Mouse (Mus musculus) hindbrain, embryonic 10.5 days (tissue): ENCODE data around the gene Mapk8. TPM values are rescaled to one million over a fixed set of nuclear protein-coding genes. Genes with fewer than 3 reads are reported as not detected.
A peak's percentile ranks its signal among the peaks of the same experiment; 100 is the strongest.

ENCODE experiments used
- DNase-seq: peaks from one replicate; pipeline ENCODE4 v3.0.0-alpha.2; 2017; ENCODE audit warnings: low spot score
- H3K27ac ChIP-seq: fragments of 300-500 bp; sonication (generic); 2 replicates; pipeline ENCODE4 v1.5.1; 2016; ENCODE audit warnings: mild to moderate bottlenecking, moderate library complexity
- H3K27me3 ChIP-seq: fragments of 300-500 bp; sonication (generic); 2 replicates; pipeline ENCODE4 v1.6.1; 2016; ENCODE audit warnings: mild to moderate bottlenecking; ENCODE audit not compliant: poor library complexity, insufficient read depth, severe bottlenecking
- H3K36me3 ChIP-seq: fragments of 300-500 bp; sonication (generic); 2 replicates; pipeline ENCODE4 v1.6.1; 2016; ENCODE audit warnings: mild to moderate bottlenecking, moderate library complexity
- H3K4me1 ChIP-seq: fragments of 300-500 bp; sonication (generic); replicated peaks from 2 replicates; pipeline ENCODE4 v1.6.1; 2016; ENCODE audit warnings: mild to moderate bottlenecking
- H3K4me3 ChIP-seq: fragments of 300-500 bp; sonication (generic); 2 replicates; pipeline ENCODE4 v1.5.1; 2016; ENCODE audit warnings: mild to moderate bottlenecking, moderate library complexity
- H3K9me3 ChIP-seq: fragments of 300-500 bp; sonication (generic); 2 replicates; pipeline ENCODE4 v1.6.1; 2016; ENCODE audit warnings: mild to moderate bottlenecking, moderate library complexity
- WGBS: fragments of 180-500 bp; shearing (Covaris S2); methylation state at CpG from one replicate; pipeline ENCODE4 v1.1.7; 2016; 5-methylcytosine and 5-hydroxymethylcytosine counted together
- polyA plus RNA-seq: library from polyadenylated mRNA; unstranded; fragments of >200 nt; fragmentation: Nextera tagmentation; extraction: Ambion mirVana; gene quantifications from 2 replicates; pipeline ENCODE4 v1.2.1, GENCODE M21; 2016

Mapk8 gene
- polyA plus RNA-seq, 1 experiment from 2014 or later, result 19.5 TPM

- no peak overlapping the region for H3K27ac ChIP-seq
- H3K27me3 ChIP-seq, result peaks cover 16% of the 10 kb centered on the region
- no peaks in the 10 kb centered on the region for H3K36me3 ChIP-seq
- no peaks in the 10 kb centered on the region for H3K9me3 ChIP-seq
- no peak overlapping the region for H3K4me3 ChIP-seq
- WGBS, result 79% methylated on average over 12 of the region's 12 CpGs
- DNase-seq, result no peak
- H3K4me1 ChIP-seq, result peaks cover 32% of the 10 kb centered on the region
These were observed 89.2 kb downstream of the Mapk8 start for GRCm38 (mm10) chr14:33357600-33358368.

GRCm38 (mm10) chr14:33355276-33355675 lies 91.7 kb downstream of the Mapk8 start:
- DNase-seq, result no peak
- 83% methylated on average over 5 of the region's 5 CpGs for WGBS

GRCm38 (mm10) chr14:33352890-33353289 lies 94.1 kb downstream of the Mapk8 start:
- 83% methylated on average over 6 of the region's 6 CpGs for WGBS
- Histone ChIP-seq H3K4me3 (no peak overlapping the region), H3K27me3 (peaks cover 53% of the 10 kb centered on the region), H3K9me3 (no peaks in the 10 kb centered on the region), H3K36me3 (no peaks in the 10 kb centered on the region), H3K4me1 (peaks cover 15% of the 10 kb centered on the region), H3K27ac (no peak overlapping the region)
- DNase-seq, result no peak

More at GRCm38 (mm10) chr14:33355276-33355675, 91.7 kb downstream of the Mapk8 start:
- Histone ChIP-seq H3K4me3 (no peak overlapping the region), H3K9me3 (no peaks in the 10 kb centered on the region), H3K36me3 (no peaks in the 10 kb centered on the region), H3K27ac (no peak overlapping the region), H3K27me3 (peaks cover 36% of the 10 kb centered on the region), H3K4me1 (peaks cover 19% of the 10 kb centered on the region)

- Histone ChIP-seq H3K27me3 (peaks cover 53% of the 10 kb centered on the region), H3K4me1 (peaks cover 11% of the 10 kb centered on the region), H3K4me3 (no peak overlapping the region), H3K27ac (no peak overlapping the region), H3K36me3 (no peaks in the 10 kb centered on the region), H3K9me3 (no peaks in the 10 kb centered on the region)
- no peak for DNase-seq
- 76% methylated on average over 6 of the region's 6 CpGs for WGBS
These were observed 94.8 kb downstream of the Mapk8 start for GRCm38 (mm10) chr14:33351984-33352722.

- Histone ChIP-seq H3K4me1 (peaks cover 11% of the 10 kb centered on the region), H3K27ac (peak overlapping the region; percentile 37; the same call in 1 of the 2 replicates), H3K4me3 (peak overlapping the region; percentile 55), H3K36me3 (no peaks in the 10 kb centered on the region), H3K9me3 (no peaks in the 10 kb centered on the region), H3K27me3 (peaks cover 53% of the 10 kb centered on the region)
- peak; percentile 23 for DNase-seq
- 2% methylated on average over 42 of the region's 42 CpGs for WGBS
These were observed 95.9 kb downstream of the Mapk8 start for GRCm38 (mm10) chr14:33351019-33351418.

GRCm38 (mm10) chr14:33348146-33348545 lies 98.8 kb downstream of the Mapk8 start:
- H3K4me1 ChIP-seq, result peaks cover 9% of the 10 kb centered on the region
- no peaks in the 10 kb centered on the region for H3K9me3 ChIP-seq
- no peak overlapping the region for H3K4me3 ChIP-seq
- no peaks in the 10 kb centered on the region for H3K36me3 ChIP-seq
- DNase-seq, result no peak
- H3K27me3 ChIP-seq, result peaks cover 49% of the 10 kb centered on the region
- H3K27ac ChIP-seq, result no peak overlapping the region
- WGBS, result 82% methylated on average over 1 of the region's 1 CpGs

- H3K4me3 ChIP-seq, result no peak overlapping the region
- H3K36me3 ChIP-seq, result no peaks in the 10 kb centered on the region
- DNase-seq, result no peak
- 62% methylated on average over 4 of the region's 4 CpGs for WGBS
- no peak overlapping the region for H3K27ac ChIP-seq
- no peaks in the 10 kb centered on the region for H3K9me3 ChIP-seq
- peaks cover 44% of the 10 kb centered on the region for H3K27me3 ChIP-seq
- peaks cover 9% of the 10 kb centered on the region for H3K4me1 ChIP-seq
These were observed 99.2 kb downstream of the Mapk8 start for GRCm38 (mm10) chr14:33347738-33348137.

- Histone ChIP-seq H3K9me3 (no peaks in the 10 kb centered on the region), H3K4me3 (no peak overlapping the region), H3K36me3 (no peaks in the 10 kb centered on the region), H3K27ac (no peak overlapping the region), H3K27me3 (peaks cover 33% of the 10 kb centered on the region), H3K4me1 (peaks cover 8% of the 10 kb centered on the region)
- DNase-seq, result no peak
- 82% methylated on average over 6 of the region's 6 CpGs for WGBS
These were observed 100.4 kb downstream of the Mapk8 start for GRCm38 (mm10) chr14:33346546-33346945.

GRCm38 (mm10) chr14:33343131-33343725 lies 103.7 kb downstream of the Mapk8 start:
- Histone ChIP-seq H3K36me3 (no peaks in the 10 kb centered on the region), H3K4me1 (no peaks in the 10 kb centered on the region; the same call in 1 of the 2 replicates), H3K9me3 (no peaks in the 10 kb centered on the region), H3K4me3 (no peak overlapping the region), H3K27me3 (no peaks in the 10 kb centered on the region), H3K27ac (no peak overlapping the region)
- DNase-seq, result no peak
- WGBS, result 91% methylated on average over 14 of the region's 14 CpGs

- Histone ChIP-seq H3K36me3 (no peaks in the 10 kb centered on the region), H3K4me3 (no peak overlapping the region), H3K4me1 (peaks cover 6% of the 10 kb centered on the region), H3K9me3 (no peaks in the 10 kb centered on the region), H3K27ac (no peak overlapping the region), H3K27me3 (no peaks in the 10 kb centered on the region)
- WGBS, result 76% methylated on average over 5 of the region's 5 CpGs
- no peak for DNase-seq
These were observed 108.3 kb downstream of the Mapk8 start for GRCm38 (mm10) chr14:33338684-33339083.

GRCm38 (mm10) chr14:33335733-33336132 lies 111.2 kb downstream of the Mapk8 start:
- Histone ChIP-seq H3K4me1 (peaks cover 6% of the 10 kb centered on the region), H3K4me3 (no peak overlapping the region), H3K36me3 (no peaks in the 10 kb centered on the region), H3K9me3 (no peaks in the 10 kb centered on the region), H3K27me3 (no peaks in the 10 kb centered on the region; the same call in 1 of the 2 replicates), H3K27ac (no peak overlapping the region)
- no peak for DNase-seq
- WGBS, result 67% methylated on average over 6 of the region's 6 CpGs

GRCm38 (mm10) chr14:33334402-33334801 lies 112.6 kb downstream of the Mapk8 start:
- WGBS, result 88% methylated on average over 4 of the region's 4 CpGs
- Histone ChIP-seq H3K4me3 (no peak overlapping the region), H3K27ac (no peak overlapping the region), H3K27me3 (no peaks in the 10 kb centered on the region; the same call in 1 of the 2 replicates), H3K9me3 (no peaks in the 10 kb centered on the region), H3K4me1 (peaks cover 6% of the 10 kb centered on the region), H3K36me3 (no peaks in the 10 kb centered on the region)
- no peak for DNase-seq

- 82% methylated on average over 4 of the region's 4 CpGs for WGBS
- H3K9me3 ChIP-seq, result no peaks in the 10 kb centered on the region
- H3K27me3 ChIP-seq, result no peaks in the 10 kb centered on the region; the same call in 1 of the 2 replicates
- no peak overlapping the region for H3K4me3 ChIP-seq
- H3K4me1 ChIP-seq, result peaks cover 9% of the 10 kb centered on the region
- no peak overlapping the region for H3K27ac ChIP-seq
- DNase-seq, result peak; percentile 45
- H3K36me3 ChIP-seq, result no peaks in the 10 kb centered on the region
These were observed 113.1 kb downstream of the Mapk8 start for GRCm38 (mm10) chr14:33333833-33334232.
